Mouse (Mus musculus) adrenal gland, adult (tissue): ENCODE results near the gene Zmynd19.

Experiments used
- DNase-seq, 2 experiments: peaks; one replicate each; pipeline ENCODE4 v3.0.0; 2022 to 2023; ENCODE audit warnings: low spot score in 1 of 2; ENCODE audit not compliant: inconsistent age in 2 of 2

Gene Zmynd19

GRCm38 (mm10) chr2:24949421-24950188 lies at the start of gene Zmynd19:
Gene Zmynd19, plus strand, starts transcription at chr2:24949792.
- peak; percentile 98 to 99 for DNase-seq

- peak in 1 of 2 experiments; percentile 63 for DNase-seq
Observed at GRCm38 (mm10) chr2:24901055-24901454, 48.5 kb upstream of the Zmynd19 start.

- no peak for DNase-seq
Observed at GRCm38 (mm10) chr2:24902999-24903398, 46.6 kb upstream of the Zmynd19 start.

- DNase-seq = no peak
Observed at GRCm38 (mm10) chr2:24904823-24905652, 44.6 kb upstream of the Zmynd19 start.

GRCm38 (mm10) chr2:24905653-24906155 lies 43.9 kb upstream of the Zmynd19 start:
- peak in 1 of 2 experiments; percentile 56 for DNase-seq

- DNase-seq = no peak
Observed at GRCm38 (mm10) chr2:24910481-24910880, 39.1 kb upstream of the Zmynd19 start.

GRCm38 (mm10) chr2:24912189-24912588 lies 37.4 kb upstream of the Zmynd19 start:
- no peak for DNase-seq

GRCm38 (mm10) chr2:24912589-24912988 lies 37.0 kb upstream of the Zmynd19 start:
- no peak for DNase-seq

GRCm38 (mm10) chr2:24914762-24915161 lies 34.8 kb upstream of the Zmynd19 start:
- DNase-seq = no peak

- DNase-seq = peak; percentile 97 to 98
Observed at GRCm38 (mm10) chr2:24918930-24919838, 30.4 kb upstream of the Zmynd19 start, which contains the start of gene Ehmt1. Gene Ehmt1, minus strand, starts transcription at chr2:24919614.

- no peak for DNase-seq
Observed at GRCm38 (mm10) chr2:24919839-24920175, 29.8 kb upstream of the Zmynd19 start.

- peak in 1 of 2 experiments; percentile 67 for DNase-seq
Observed at GRCm38 (mm10) chr2:24923561-24923960, 26.0 kb upstream of the Zmynd19 start.

- DNase-seq = no peak
Observed at GRCm38 (mm10) chr2:24925284-24925683, 24.3 kb upstream of the Zmynd19 start.

GRCm38 (mm10) chr2:24926345-24926964 lies 23.1 kb upstream of the Zmynd19 start:
- DNase-seq = no peak

GRCm38 (mm10) chr2:24926965-24927358 lies 22.6 kb upstream of the Zmynd19 start:
- DNase-seq = no peak

GRCm38 (mm10) chr2:24927810-24928479 lies 21.6 kb upstream of the Zmynd19 start:
- DNase-seq = peak in 1 of 2 experiments; percentile 45

GRCm38 (mm10) chr2:24929119-24929518 lies 20.5 kb upstream of the Zmynd19 start:
- no peak for DNase-seq

GRCm38 (mm10) chr2:24929593-24929992 lies 20.0 kb upstream of the Zmynd19 start:
- DNase-seq = no peak

GRCm38 (mm10) chr2:24934441-24934963 lies 15.1 kb upstream of the Zmynd19 start:
- no peak for DNase-seq
